Mouse (Mus musculus): Measurements from ENCODE around the gene Acer2.

Gene Acer2

GRCm38 (mm10) chr4:86957576-86958411 is 83.6 kb downstream of the Acer2 start:
- peak; percentile 53 for DNase-seq

GRCm38 (mm10) chr4:86977272-86977671 is 103.1 kb downstream of the Acer2 start:
- DNase-seq = no peak
